22 mouse cellular contexts compared by ENCODE assay signal in the genomic region with DNA sequence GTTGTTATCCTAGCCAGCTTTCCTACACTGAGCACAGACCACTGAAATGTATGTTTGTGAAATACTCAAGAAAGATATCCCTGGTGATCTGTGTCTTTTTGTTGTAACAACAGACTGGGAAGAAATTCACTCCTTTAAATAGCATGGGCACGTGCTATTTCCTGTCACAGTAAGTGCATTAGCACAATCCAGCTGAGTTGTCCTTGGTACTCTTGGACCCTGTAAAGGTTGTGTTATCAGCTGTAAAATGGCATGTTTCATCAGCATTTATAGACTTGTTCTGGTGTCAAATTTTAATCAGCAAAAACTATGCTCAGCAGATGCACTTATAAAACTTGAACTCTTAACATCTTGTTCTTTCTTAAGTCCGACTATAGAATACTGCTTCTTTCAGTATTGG. TPM values are rescaled to one million over a fixed set of nuclear protein-coding genes. Genes with fewer than 3 reads are reported as not detected.
DNase-seq lines count a peak whose midpoint lies in the region; ATAC-seq and TF ChIP-seq lines count a peak whose summit lies in the region.
"Had no signal": no experiment of that assay in that cellular context is flagged by ENCODE, and none has a peak within 500 bp of the region (broad histone marks: within the 10 kb centered on the region; RNA-seq: fewer than 3 reads in every experiment).

No protein-coding gene starts in this region.

- H3K4me3 ChIP-seq in liver, embryonic 12.5 days: no peak overlapping the region
- H3K4me3 ChIP-seq in intestine, embryonic 15.5 days (replicated peaks): no peak overlapping the region
- H3K4me3 ChIP-seq in intestine, postnatal 0 days (ENCODE audit: low read depth, low read length): no peak overlapping the region
- H3K4me3 ChIP-seq: embryonic facial prominence, embryonic 10.5 days; embryonic facial prominence, embryonic 12.5 days; forebrain, embryonic 13.5 days; forebrain, embryonic 15.5 days had no signal

- no peak overlapping the region for H3K4me2 ChIP-seq in liver, embryonic 12.5 days
- H3K4me2 ChIP-seq in intestine, embryonic 15.5 days (replicated peaks): no peak overlapping the region
- no peak overlapping the region for H3K4me2 ChIP-seq in intestine, postnatal 0 days (replicated peaks; ENCODE audit: low read depth)
- H3K4me2 ChIP-seq: embryonic facial prominence, embryonic 12.5 days; forebrain, embryonic 13.5 days; forebrain, embryonic 15.5 days had no signal

- DNase-seq in liver: no peak
- no peak for DNase-seq in adrenal gland, adult 8-10 months
- DNase-seq: adrenal gland, adult 2 months; adrenal gland, postnatal 14 days; adrenal gland, postnatal 36 days; B cell, adult 2 months; cerebellum, adult 11-12 months; cerebellum, adult 2 months; cerebellum, adult 9-10 months; cerebellum, postnatal 10 days; cerebellum, postnatal 25 days; forebrain, postnatal 0 days had no signal

- peak overlapping the region; percentile 1; the same call in 1 of the 2 replicates for H3K27ac ChIP-seq in liver, embryonic 12.5 days
- H3K27ac ChIP-seq in intestine, embryonic 15.5 days: no peak overlapping the region
- no peak overlapping the region for H3K27ac ChIP-seq in intestine, postnatal 0 days (ENCODE audit: low read depth, low read length)
- H3K27ac ChIP-seq: embryonic facial prominence, embryonic 10.5 days; embryonic facial prominence, embryonic 12.5 days; forebrain, embryonic 13.5 days; forebrain, embryonic 15.5 days had no signal

- no peak for TF ChIP-seq CTCF in intestine, postnatal 0 days (IDR thresholded peaks at IDR 0.05; ENCODE audit: low read depth)

- ATAC-seq in liver, embryonic 12.5 days: no peak
- peak; percentile 63; the same call in 1 of the 2 replicates for ATAC-seq in intestine, embryonic 15.5 days
- peak; percentile 87 for ATAC-seq in intestine, postnatal 0 days
- ATAC-seq: CD4-positive, CD25-positive, alpha-beta regulatory T cell, adult 4 months; forebrain, embryonic 13.5 days; forebrain, embryonic 15.5 days; forebrain, postnatal 0 days had no signal

- H3K9me3 ChIP-seq in liver, embryonic 12.5 days (replicated peaks): no peaks in the 10 kb centered on the region
- no peaks in the 10 kb centered on the region for H3K9me3 ChIP-seq in intestine, embryonic 15.5 days
- no peaks in the 10 kb centered on the region for H3K9me3 ChIP-seq in intestine, postnatal 0 days (ENCODE audit: control insufficient read depth)
- H3K9me3 ChIP-seq: embryonic facial prominence, embryonic 10.5 days; embryonic facial prominence, embryonic 12.5 days; forebrain, embryonic 13.5 days; forebrain, embryonic 15.5 days; G1E had no signal

- H3K4me1 ChIP-seq in liver, embryonic 12.5 days: peaks cover 10% of the 10 kb centered on the region
- no peaks in the 10 kb centered on the region for H3K4me1 ChIP-seq in intestine, embryonic 15.5 days (replicated peaks)
- no peaks in the 10 kb centered on the region; the same call in 1 of the 2 replicates for H3K4me1 ChIP-seq in intestine, postnatal 0 days (replicated peaks; ENCODE audit: control insufficient read depth, insufficient read depth, low read length)
- H3K4me1 ChIP-seq: embryonic facial prominence, embryonic 10.5 days; embryonic facial prominence, embryonic 12.5 days had no signal

- H3K36me3 ChIP-seq in liver, embryonic 12.5 days: peaks cover 4% of the 10 kb centered on the region; the same call in 1 of the 2 replicates
- H3K36me3 ChIP-seq in intestine, embryonic 15.5 days: no peaks in the 10 kb centered on the region
- no peaks in the 10 kb centered on the region for H3K36me3 ChIP-seq in intestine, postnatal 0 days (ENCODE audit: control insufficient read depth, insufficient read depth)
- H3K36me3 ChIP-seq: forebrain, embryonic 15.5 days had no signal

- WGBS in liver, embryonic 12.5 days (ENCODE audit: insufficient replicate concordance): 73% methylated on average over 2 of the region's 2 CpGs
- 76% methylated on average over 2 of the region's 2 CpGs for WGBS in intestine, embryonic 15.5 days
- WGBS in intestine, postnatal 0 days: 40% methylated on average over 2 of the region's 2 CpGs

- H3K27me3 ChIP-seq in liver, embryonic 12.5 days (replicated peaks): no peaks in the 10 kb centered on the region
- no peaks in the 10 kb centered on the region for H3K27me3 ChIP-seq in intestine, embryonic 15.5 days (replicated peaks)
- H3K27me3 ChIP-seq in intestine, postnatal 0 days (replicated peaks; ENCODE audit: control insufficient read depth, insufficient read depth, low read length): no peaks in the 10 kb centered on the region
- H3K27me3 ChIP-seq: CH12.LX; embryonic facial prominence, embryonic 12.5 days; forebrain, embryonic 13.5 days; forebrain, embryonic 15.5 days had no signal

- no peak overlapping the region for H3K9ac ChIP-seq in liver, embryonic 12.5 days
- H3K9ac ChIP-seq in intestine, embryonic 15.5 days: no peak overlapping the region
- H3K9ac ChIP-seq in intestine, postnatal 0 days (ENCODE audit: low read depth, low read length): no peak overlapping the region
- H3K9ac ChIP-seq: embryonic facial prominence, embryonic 12.5 days; forebrain, embryonic 13.5 days; forebrain, embryonic 15.5 days; forebrain, postnatal 0 days had no signal

RNA-seq across cellular contexts. Expression of a gene that starts 30.2 kb away (rescaled TPM):
- 8.9 and 9.5 TPM in 2 replicates for polyA plus RNA-seq in liver, embryonic 12.5 days (2016; fragmentation: Nextera tagmentation; extraction: Ambion mirVana)
- 9.0 and 10.2 TPM in 2 replicates for polyA plus RNA-seq in intestine, embryonic 15.5 days (2015; fragmentation: Nextera tagmentation; extraction: Ambion mirVana)
- polyA plus RNA-seq in intestine, postnatal 0 days (2015; fragmentation: Nextera tagmentation; extraction: Ambion mirVana): 3.6 and 4.9 TPM in 2 replicates
- total RNA-seq in adrenal gland, adult 8-10 months (2022): 1 to 10 TPM in 2 of 4 experiments, under 1 TPM in 2; 0.49 to 1.1 (median 0.86) TPM
